Mouse (Mus musculus) intestine, postnatal 0 days (tissue): ENCODE measurements at regions not wholly inside any gene's neighbourhood (a gene's known extent, or its start where the extent isn't known, plus 50 kb on each side); places are given as distances from the start of the nearest gene placed in this dataset.

ENCODE experiments used
- ATAC-seq: fragments of 200-750 bp; cut with Nextera tagmentation; 2 replicates; pipeline ENCODE4 v1.8.0; 2017; ENCODE audit warnings: mild to moderate bottlenecking, moderate TSS enrichment, moderate library complexity
- H3K27ac ChIP-seq: fragments of 300-500 bp; sonication (generic); 2 replicates; pipeline ENCODE4 v1.5.1; 2014; ENCODE audit warnings: mild to moderate bottlenecking, low read depth, low read length, moderate library complexity
- H3K27me3 ChIP-seq: fragments of 300-500 bp; sonication (generic); replicated peaks from 2 replicates; pipeline ENCODE4 v1.6.1; 2014; ENCODE audit warnings: low read length, mixed read lengths; ENCODE audit not compliant: control insufficient read depth, insufficient read depth
- H3K36me3 ChIP-seq: fragments of 300-500 bp; sonication (generic); 2 replicates; pipeline ENCODE4 v1.6.1; 2014; ENCODE audit warnings: mild to moderate bottlenecking, moderate library complexity; ENCODE audit not compliant: control insufficient read depth, insufficient read depth
- H3K4me1 ChIP-seq: fragments of 300-500 bp; sonication (generic); replicated peaks from 2 replicates; pipeline ENCODE4 v1.6.1; 2014; ENCODE audit warnings: antibody characterized with exemption, low read length, mixed read lengths; ENCODE audit not compliant: control insufficient read depth, insufficient read depth
- H3K4me2 ChIP-seq: fragments of 300-500 bp; sonication (generic); replicated peaks from 2 replicates; pipeline ENCODE4 v1.6.1; 2014; ENCODE audit warnings: low read depth, mild to moderate bottlenecking, moderate library complexity
- H3K4me3 ChIP-seq: fragments of 300-500 bp; sonication (generic); 2 replicates; pipeline ENCODE4 v1.5.1; 2014; ENCODE audit warnings: low read depth, low read length
- H3K9ac ChIP-seq: fragments of 300-500 bp; sonication (generic); 2 replicates; pipeline ENCODE4 v1.6.1; 2014; ENCODE audit warnings: mild to moderate bottlenecking, low read depth, low read length
- H3K9me3 ChIP-seq: fragments of 300-500 bp; sonication (generic); 2 replicates; pipeline ENCODE4 v1.6.1; 2016; ENCODE audit warnings: mixed run types; ENCODE audit not compliant: control insufficient read depth
- CTCF ChIP-seq: sonication (generic); IDR thresholded peaks from 2 replicates; pipeline ENCODE4 v1.5.1; 2016; ENCODE audit warnings: low read depth, mild to moderate bottlenecking, control low read depth, antibody characterized with exemption, moderate library complexity
- WGBS: fragments of 180-500 bp; shearing (Covaris S2); extraction: QIAGEN DNeasy Blood & Tissue Kit; methylation state at CpG from one replicate; pipeline ENCODE4 v1.1.7; 2014; 5-methylcytosine and 5-hydroxymethylcytosine counted together

DNA sequence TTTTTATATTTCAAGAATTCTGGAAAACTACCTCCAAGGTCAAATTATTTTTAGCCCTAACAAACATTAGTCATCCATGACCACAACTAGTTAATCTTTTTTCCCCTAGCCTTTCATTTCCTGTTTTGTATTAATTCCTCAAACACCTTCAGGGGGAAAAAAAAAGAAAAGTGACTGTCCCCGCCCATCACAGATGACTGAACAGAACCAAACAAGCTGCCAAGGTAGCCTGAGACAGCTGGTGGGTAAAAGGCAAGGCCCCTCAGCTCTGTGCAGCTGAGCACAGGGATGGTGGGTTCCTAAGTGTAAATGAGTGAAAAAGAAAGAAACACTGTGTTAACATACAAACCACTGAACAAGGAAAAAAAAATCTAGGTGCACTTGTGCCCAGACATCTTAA is 145.6 kb downstream of the Rpl36a-ps1 start:
- TF ChIP-seq CTCF: no peak
- Histone ChIP-seq H3K27me3 (no peaks in the 10 kb centered on the region), H3K4me1 (no peaks in the 10 kb centered on the region), H3K9ac (no peak overlapping the region), H3K4me3 (no peak overlapping the region), H3K36me3 (no peaks in the 10 kb centered on the region), H3K9me3 (no peaks in the 10 kb centered on the region), H3K27ac (no peak overlapping the region), H3K4me2 (no peak overlapping the region)
- ATAC-seq: no peak
- 46% methylated on average over 1 of the region's 1 CpGs for WGBS

DNA sequence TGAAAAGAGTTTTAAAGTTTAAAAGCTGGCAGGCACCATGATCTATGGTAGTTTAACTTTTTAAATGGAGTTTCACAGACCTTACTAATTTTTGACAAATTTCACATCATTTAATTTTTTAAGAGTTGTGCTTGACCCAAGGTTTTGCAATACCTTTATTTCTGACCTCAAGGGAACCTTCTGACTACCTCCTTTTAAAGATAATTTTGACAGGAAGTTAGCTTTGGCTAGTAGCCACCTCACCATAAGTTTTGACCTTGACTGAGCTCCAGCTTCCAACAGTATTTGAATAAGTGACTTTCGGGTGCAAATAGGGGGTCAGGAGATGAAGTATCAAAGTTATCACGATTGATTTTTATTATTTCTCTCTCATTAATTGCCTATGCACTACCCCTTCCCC is 149.9 kb downstream of the Rpl36a-ps1 start:
- Histone ChIP-seq H3K4me1 (no peaks in the 10 kb centered on the region), H3K27me3 (no peaks in the 10 kb centered on the region), H3K36me3 (no peaks in the 10 kb centered on the region), H3K4me2 (no peak overlapping the region), H3K4me3 (no peak overlapping the region), H3K27ac (no peak overlapping the region), H3K9me3 (no peaks in the 10 kb centered on the region), H3K9ac (no peak overlapping the region)
- TF ChIP-seq CTCF: no peak
- 67% methylated on average over 2 of the region's 2 CpGs for WGBS
- ATAC-seq: no peak

DNA sequence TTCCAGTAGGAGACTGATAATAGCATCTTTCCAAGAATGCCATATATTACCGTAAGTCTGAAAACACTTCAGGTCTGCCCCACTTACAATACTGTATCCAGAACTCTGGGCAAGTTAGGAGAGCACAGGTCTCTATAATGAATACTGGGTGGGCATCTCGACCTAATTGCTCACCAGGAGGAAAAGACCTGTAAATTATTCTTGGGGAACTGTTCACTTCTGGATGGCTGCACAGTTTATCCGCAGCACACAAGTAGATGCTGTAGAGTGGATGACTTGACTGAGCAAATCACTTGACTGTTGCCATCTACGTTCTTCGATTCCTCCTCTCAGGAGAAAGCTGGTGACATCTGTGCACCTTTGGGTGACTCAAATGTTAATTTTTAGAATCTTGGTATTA is 159.8 kb downstream of the Rpl36a-ps1 start:
- no peak overlapping the region for H3K4me3 ChIP-seq
- ATAC-seq: no peak
- no peak overlapping the region for H3K4me2 ChIP-seq
- H3K9me3 ChIP-seq: no peaks in the 10 kb centered on the region
- H3K27ac ChIP-seq: no peak overlapping the region
- H3K27me3 ChIP-seq: no peaks in the 10 kb centered on the region
- no peaks in the 10 kb centered on the region for H3K36me3 ChIP-seq
- 91% methylated on average over 5 of the region's 5 CpGs for WGBS
- no peaks in the 10 kb centered on the region for H3K4me1 ChIP-seq
- TF ChIP-seq CTCF: no peak
- H3K9ac ChIP-seq: no peak overlapping the region

DNA sequence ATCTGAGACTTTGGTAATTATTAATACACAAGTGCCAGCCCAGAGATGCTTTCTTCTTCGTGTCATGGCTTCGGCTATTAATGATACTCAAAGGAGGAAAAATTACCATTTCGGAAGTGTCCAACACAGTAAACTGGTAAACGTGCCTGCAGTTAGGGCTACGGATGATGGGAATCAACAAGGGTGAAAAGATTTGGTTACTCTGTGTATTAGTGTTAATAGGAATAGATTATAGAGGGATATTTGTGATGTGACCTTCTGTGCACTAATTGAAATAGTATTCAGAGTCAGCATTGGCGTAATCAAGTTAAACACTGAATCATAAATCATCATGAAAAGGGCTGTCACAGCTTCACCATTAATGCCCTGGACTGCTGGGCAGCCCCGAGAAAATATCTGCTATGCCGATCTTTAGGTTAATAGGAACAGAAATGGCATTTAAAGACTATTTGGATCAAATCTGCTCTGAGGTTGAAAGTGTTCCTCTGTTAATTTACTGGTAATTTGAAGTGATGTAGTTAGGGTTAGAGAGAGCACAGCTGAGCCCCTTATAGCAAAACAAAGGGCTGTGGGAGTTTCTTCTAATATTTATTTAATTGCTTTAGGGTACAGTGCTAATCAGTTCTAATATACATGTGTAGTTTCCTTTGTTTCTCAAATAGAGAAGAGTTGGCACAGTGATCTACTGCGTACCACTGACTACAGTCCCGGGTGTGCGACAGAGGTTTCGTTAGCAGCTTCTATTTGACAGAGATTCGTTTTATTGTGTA is 160.7 kb downstream of the Rpl36a-ps1 start:
- 66% methylated on average over 13 of the region's 13 CpGs for WGBS
- H3K36me3 ChIP-seq: no peaks in the 10 kb centered on the region

DNA sequence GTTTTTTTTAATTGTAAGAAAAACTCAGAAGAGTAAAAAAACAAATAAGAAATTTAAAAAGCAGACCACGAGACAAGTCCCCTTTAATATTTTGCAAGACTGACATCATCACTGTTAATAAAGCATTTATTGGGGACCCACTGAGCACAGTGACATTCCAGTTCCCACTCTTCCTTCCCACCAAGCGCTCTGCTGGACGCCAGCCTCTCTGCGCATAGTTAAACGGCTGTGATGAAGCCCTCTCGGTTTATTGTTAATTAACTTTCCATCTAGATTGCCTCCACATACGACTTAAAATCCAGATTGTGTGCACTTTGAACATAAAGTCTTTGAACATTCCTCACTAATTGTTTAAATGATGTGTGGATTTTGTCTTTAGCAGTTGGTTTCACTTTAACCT is 161.7 kb downstream of the Rpl36a-ps1 start:
- Histone ChIP-seq H3K27me3 (no peaks in the 10 kb centered on the region), H3K4me2 (no peak overlapping the region), H3K27ac (no peak overlapping the region), H3K9ac (no peak overlapping the region), H3K36me3 (no peaks in the 10 kb centered on the region), H3K4me3 (no peak overlapping the region), H3K4me1 (no peaks in the 10 kb centered on the region), H3K9me3 (no peaks in the 10 kb centered on the region)
- TF ChIP-seq CTCF: no peak
- ATAC-seq: no peak
- 66% methylated on average over 7 of the region's 7 CpGs for WGBS

More for the DNA sequence above, 160.7 kb downstream of the Rpl36a-ps1 start:
- no peak for TF ChIP-seq CTCF
- no peak for ATAC-seq
- Histone ChIP-seq H3K4me1 (no peaks in the 10 kb centered on the region), H3K9me3 (no peaks in the 10 kb centered on the region), H3K4me3 (no peak overlapping the region), H3K27me3 (no peaks in the 10 kb centered on the region), H3K9ac (no peak overlapping the region), H3K27ac (no peak overlapping the region), H3K4me2 (no peak overlapping the region)

DNA sequence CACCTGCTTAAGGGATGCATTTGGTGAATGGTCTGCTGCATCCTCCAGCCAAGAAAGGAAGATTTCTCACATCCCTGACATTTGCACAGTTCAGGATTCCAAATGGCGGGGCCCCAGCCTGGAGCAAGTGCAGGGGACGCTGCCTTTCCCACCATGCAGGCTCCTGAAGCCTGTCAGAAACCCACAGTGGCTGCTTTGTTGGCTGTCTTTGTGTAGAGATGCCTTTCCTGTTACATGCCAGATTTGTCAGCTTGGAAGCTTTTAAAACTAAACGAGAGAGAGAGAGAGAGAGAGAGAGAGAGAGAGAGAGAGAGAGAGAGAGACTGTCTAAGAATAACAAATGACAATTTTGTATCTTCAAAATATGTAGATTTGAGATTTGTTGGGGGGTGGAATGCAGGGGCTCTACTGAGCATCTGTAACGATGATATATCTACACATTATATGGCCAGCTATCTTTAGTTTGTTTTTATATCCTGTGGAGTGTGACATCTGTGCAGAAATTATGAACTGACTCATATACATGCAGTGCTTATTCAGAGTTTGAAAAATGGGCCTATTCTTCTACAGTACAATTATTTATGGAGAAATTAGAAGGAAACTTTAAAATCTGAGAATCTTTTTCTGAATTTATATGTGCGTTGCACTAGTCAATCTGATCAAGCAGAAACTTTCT is 164.0 kb downstream of the Rpl36a-ps1 start:
- Histone ChIP-seq H3K4me3 (no peak overlapping the region), H3K4me1 (no peaks in the 10 kb centered on the region), H3K9me3 (no peaks in the 10 kb centered on the region), H3K9ac (no peak overlapping the region), H3K27me3 (no peaks in the 10 kb centered on the region), H3K4me2 (no peak overlapping the region), H3K36me3 (no peaks in the 10 kb centered on the region), H3K27ac (no peak overlapping the region)
- 63% methylated on average over 5 of the region's 5 CpGs for WGBS
- no peak for TF ChIP-seq CTCF
- ATAC-seq: no peak
